Mouse (Mus musculus): ENCODE data around the gene Sdc3.

Gene Sdc3

DNA sequence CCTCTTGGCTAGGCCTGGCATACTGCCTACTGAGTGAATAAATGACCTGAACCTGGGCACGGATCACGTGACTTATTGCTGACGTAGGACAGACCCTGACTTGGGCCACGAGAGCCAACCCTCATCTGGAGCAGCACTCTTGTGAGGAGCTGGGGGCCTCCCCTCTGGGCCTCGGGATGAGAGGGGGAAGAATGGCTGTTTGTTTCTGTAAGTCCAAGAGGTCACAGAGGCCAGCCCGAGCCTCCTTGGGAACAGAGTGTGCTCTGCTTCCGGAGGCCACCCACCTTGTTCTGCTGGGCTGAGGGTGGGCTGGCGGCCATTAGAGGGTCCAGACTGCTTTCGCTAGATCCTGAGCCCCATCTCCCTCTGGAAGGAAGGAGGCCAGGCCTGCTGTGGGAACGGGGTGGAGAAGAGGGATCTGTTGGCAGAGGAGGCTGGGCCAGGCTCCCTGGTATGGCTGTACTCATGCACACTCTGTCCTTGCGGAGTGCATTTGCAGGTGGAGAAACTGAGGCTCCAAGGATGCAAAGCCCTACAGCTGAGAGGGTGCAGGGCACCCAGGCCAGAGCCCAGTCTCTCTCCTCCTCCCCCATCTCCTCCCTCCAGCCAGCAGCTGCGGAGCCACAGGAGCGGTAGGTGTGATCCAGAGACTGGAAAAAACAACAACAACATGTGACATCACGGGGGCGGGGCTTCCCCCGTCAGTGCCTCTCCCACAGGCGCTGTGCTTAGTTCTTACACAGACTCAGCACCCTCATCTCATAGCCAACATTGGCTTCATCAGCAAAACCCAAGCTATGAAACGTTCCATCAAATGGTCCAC is 36.7 kb downstream of the Sdc3 start:
- DNase-seq, result peak; percentile 92

- no peak for DNase-seq
Measured at GRCm38 (mm10) chr4:130834122-130834521, 41.8 kb downstream of the Sdc3 start.

DNA sequence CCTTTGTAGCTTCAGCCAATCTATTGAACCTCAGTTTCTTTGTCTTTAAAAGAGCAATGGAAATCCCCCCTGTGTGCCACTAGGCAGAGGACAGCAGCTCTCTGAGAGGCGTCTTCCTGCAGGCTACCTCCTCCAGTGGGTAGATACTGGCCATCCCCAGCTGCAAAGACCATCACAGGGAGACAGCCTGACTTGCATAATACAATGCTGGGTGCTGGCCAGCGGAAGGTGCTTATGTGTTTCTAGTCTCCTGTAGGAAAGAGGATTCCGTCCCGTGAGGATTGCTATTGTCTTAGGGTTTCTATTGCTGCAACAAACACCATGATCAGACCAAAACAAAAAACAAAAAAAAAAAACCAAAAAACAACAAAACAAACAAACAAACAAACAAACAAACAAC is 43.2 kb downstream of the Sdc3 start:
- peak; percentile 50 for DNase-seq

DNA sequence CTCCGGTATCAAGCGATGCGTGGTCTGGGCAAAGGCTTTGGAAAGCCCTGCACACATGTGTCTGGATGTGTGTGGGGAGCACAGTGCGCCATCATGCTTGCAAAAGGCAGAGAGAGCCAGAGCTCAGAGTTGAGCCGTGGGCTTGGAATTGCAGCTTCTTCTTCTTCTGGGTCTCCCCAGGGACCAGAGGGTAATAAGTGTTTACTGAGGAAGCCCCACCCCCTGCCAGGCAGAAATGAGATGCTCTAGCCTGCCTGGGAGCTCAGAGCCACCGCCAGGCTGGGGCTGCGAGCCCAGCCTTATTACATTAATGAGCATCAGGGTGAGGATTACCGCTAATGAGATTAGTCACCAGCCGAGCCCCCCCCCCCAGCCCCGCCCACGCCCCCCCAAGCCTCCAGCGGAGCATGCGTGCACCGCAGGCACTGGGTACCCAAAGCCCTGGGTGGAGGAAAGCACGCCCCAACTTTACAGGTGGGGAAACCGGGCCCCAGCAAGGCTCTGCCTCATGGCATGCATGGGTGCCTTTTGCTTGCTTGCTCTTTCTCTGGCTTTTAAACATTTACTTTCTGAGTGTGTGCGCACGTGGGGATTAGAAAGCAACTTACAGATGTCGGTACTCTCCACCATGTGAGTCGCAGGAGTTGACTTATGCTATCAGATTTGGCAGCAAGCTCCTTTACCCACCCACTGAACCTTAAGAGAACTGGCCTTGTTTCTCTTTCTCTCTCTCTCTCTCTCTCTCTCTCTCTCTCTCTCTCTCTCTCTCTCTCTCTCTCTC is 44.1 kb downstream of the Sdc3 start:
- peak; percentile 47 for DNase-seq

- DNase-seq, result no peak
Measured at GRCm38 (mm10) chr4:130838585-130838984, 46.2 kb downstream of the Sdc3 start.

GRCm38 (mm10) chr4:130841107-130841840 is 48.9 kb downstream of the Sdc3 start:
- DNase-seq, result peak; percentile 61

DNA sequence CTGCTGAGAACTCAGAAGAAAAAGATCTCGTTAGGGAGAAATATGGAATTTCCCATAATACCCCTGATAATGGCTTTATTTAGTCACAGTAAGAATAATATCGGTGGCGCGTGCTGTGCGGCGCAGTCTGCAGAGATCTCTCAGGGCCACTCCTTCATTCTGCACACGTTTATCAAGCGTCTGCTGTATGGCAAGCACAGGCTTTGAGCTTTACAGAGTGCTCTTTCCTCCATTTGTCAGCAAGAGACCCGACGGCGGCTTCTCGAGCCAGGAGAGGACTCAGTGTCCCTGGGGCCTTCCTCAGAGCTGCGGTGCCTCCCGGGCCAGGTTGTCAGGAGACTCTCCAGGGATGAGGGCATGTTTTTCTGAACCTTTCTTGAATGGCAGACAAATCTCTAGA is 56.5 kb downstream of the Sdc3 start:
- no peak for DNase-seq

DNA sequence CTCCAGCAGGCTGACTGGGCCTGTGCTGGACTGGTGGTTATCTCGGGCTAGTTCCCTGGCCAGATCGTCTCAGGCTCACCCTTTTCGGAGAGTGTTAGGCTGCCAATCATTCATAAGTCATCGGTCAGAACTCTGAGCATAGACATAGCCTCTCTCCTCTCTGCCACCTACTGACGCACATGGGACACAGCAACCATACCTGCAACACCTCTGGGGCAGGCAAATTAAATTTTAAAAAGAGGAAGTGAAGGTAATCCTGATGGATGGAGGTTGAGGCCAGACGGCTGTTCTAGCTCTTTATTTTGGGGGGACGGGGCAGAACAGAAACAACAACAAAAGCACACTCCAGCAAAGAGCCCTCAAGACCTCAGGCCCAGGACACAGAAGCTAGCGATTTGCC is 65.3 kb downstream of the Sdc3 start:
- no peak for DNase-seq

GRCm38 (mm10) chr4:130858880-130859279 is 66.5 kb downstream of the Sdc3 start:
- no peak for DNase-seq

GRCm38 (mm10) chr4:130859467-130859866 is 67.1 kb downstream of the Sdc3 start:
- no peak for DNase-seq

- DNase-seq, result no peak
Measured at GRCm38 (mm10) chr4:130860902-130861652, 68.7 kb downstream of the Sdc3 start.

DNA sequence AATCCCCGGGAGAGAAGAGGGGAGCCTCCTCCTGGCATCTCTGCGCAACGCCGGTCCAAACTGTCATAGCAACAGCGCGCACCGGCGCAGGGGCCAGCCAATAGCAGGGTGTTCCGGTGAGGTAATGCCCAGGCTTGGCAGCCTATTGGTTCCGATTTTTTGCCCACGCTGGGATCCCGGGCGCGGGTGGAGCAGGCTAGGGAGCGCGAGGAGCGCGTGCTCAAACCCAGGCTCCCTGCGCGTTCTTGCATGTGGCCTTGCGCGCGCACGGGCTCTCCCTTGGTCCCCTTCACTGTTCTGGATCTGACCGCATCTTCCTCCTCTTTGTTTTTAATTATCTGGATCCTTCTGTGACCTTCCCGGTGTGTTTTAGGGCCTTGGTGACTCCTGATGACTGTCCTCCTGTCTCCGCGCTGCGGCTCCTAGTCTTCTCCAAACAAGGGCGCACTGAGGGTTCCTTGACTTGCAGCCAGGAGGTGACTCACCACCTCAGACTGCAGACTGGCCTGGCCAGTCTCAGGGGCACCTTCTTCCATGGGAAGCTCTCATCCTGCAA is 69.4 kb downstream of the Sdc3 start:
- peak; percentile 53 for DNase-seq

GRCm38 (mm10) chr4:130862538-130862937 is 70.2 kb downstream of the Sdc3 start:
- DNase-seq, result no peak

- no peak for DNase-seq
Measured at GRCm38 (mm10) chr4:130865460-130865859, 73.1 kb downstream of the Sdc3 start.

- no peak for DNase-seq
Measured at GRCm38 (mm10) chr4:130865901-130866371, 73.6 kb downstream of the Sdc3 start.

DNA sequence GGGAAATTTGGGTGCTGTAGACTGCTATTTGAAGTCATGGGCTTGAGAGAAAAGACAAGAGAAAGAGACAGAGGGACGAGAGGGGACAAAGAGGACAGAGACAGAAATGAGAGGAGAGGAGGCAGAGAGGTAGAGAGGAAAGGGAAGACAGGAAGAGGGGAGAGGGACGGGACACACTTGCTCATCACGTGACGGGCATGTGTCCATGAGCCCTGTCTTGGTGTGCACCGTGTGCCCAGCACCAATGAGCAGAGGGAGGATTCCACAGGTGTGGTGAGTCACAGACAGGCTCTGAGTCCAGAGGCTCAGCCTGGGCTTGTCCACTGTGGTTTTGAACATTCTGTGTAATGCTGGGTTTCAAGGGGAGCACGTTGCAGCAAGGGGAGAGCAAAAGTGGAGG is 75.6 kb downstream of the Sdc3 start:
- no peak for DNase-seq

GRCm38 (mm10) chr4:130868803-130869202 is 76.5 kb downstream of the Sdc3 start:
- DNase-seq, result no peak

DNA sequence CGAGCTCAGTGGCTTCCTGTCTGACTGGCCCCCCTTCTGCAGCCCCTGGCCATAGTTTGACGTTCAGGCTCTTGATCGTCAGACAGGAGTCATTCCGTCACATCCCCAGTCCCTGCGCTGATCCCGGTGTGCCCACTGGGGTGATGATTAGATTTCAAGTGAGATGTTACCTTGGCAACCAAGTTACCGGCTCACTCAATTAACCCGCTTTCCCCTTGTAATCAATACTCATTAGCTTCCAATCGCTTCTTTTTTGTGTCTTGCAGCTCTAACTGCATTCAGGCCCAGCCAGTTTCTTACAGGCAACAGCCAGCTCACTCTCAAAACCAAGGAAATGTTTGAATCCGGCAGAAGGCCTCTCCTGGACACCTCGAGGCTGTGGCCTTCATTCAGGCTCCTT is 80.1 kb downstream of the Sdc3 start:
- no peak for DNase-seq

DNA sequence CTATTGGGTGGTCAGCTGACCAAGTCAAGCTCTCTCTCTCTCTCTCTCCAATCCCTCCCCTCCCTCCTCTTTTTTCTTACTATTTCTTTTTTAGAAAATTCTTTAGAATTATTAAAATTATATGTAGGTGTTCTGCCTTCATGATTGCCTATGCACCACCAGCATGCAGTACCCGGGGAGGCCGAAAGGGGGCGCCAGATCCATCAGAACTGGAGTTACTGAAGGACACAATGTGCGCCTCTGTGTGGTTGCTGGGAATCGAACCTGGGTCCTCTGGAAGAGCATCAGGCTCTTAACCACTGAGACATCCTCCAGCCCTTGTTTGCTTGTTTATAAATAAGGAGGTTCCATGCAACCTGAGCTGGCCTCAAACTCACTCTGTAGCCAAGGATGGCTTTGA is 81.1 kb downstream of the Sdc3 start:
- DNase-seq, result no peak

DNA sequence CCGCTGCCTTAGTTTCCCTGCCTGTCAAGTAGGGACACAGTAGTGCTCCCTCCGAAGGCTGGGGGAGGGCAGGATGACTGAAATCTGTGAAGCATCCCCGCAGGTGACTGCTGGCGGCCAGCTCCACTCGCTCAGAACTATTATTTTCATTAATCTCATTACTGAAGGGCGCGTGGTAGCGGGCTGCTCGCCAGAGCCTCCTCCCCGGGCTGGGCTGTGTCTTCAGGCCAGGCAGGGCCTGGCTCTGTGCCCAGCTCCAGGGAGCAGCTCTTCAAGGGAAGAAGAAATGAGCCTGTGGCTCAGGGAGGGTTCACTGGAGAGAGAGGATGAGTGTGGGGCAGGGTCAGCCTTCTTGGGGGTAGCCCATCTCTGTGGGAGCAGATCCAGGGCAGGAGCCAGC is 82.3 kb downstream of the Sdc3 start:
- peak; percentile 45 for DNase-seq
